Mouse (Mus musculus) forebrain, embryonic 15.5 days (tissue): ENCODE data around the gene Klhl20. TPM values are rescaled to one million over a fixed set of nuclear protein-coding genes. Genes with fewer than 3 reads are reported as not detected.
A peak's percentile ranks its signal among the peaks of the same experiment; 100 is the strongest.

Experiments used
- ATAC-seq: fragments of 200-750 bp; cut with Nextera tagmentation; replicated peaks from 2 replicates; pipeline ENCODE4 v1.8.0; 2017; ENCODE audit warnings: mild to moderate bottlenecking, moderate TSS enrichment, moderate library complexity
- H3K27ac ChIP-seq: fragments of 300-500 bp; sonication (generic); replicated peaks from 2 replicates; pipeline ENCODE4 v1.5.1; 2015; ENCODE audit warnings: mild to moderate bottlenecking, inconsistent platforms
- H3K27me3 ChIP-seq: fragments of 300-500 bp; sonication (generic); 2 replicates; pipeline ENCODE4 v1.6.1; 2015; ENCODE audit warnings: inconsistent platforms
- H3K36me3 ChIP-seq: fragments of 300-500 bp; sonication (generic); 2 replicates; pipeline ENCODE4 v1.6.1; 2015; ENCODE audit warnings: mild to moderate bottlenecking, inconsistent platforms
- H3K4me1 ChIP-seq: fragments of 300-500 bp; sonication (generic); 2 replicates; pipeline ENCODE4 v1.6.1; 2015; ENCODE audit warnings: inconsistent platforms
- H3K4me2 ChIP-seq: fragments of 300-500 bp; sonication (generic); replicated peaks from 2 replicates; pipeline ENCODE4 v1.6.1; 2015; ENCODE audit warnings: mild to moderate bottlenecking, inconsistent platforms
- H3K4me3 ChIP-seq: fragments of 300-500 bp; sonication (generic); 2 replicates; pipeline ENCODE4 v1.5.1; 2015; ENCODE audit warnings: mild to moderate bottlenecking, inconsistent platforms
- H3K9ac ChIP-seq: fragments of 300-500 bp; sonication (generic); replicated peaks from 2 replicates; pipeline ENCODE4 v1.6.1; 2015; ENCODE audit warnings: mild to moderate bottlenecking, inconsistent platforms
- H3K9me3 ChIP-seq: fragments of 300-500 bp; sonication (generic); 2 replicates; pipeline ENCODE4 v1.6.1; 2016; ENCODE audit warnings: inconsistent platforms
- WGBS: fragments of 180-500 bp; shearing (Covaris S2); methylation state at CpG from one replicate; pipeline ENCODE4 v1.1.7; 2015; ENCODE audit warnings: mixed read lengths; 5-methylcytosine and 5-hydroxymethylcytosine counted together
- polyA plus RNA-seq: library from polyadenylated mRNA; unstranded; fragments of >200 nt; fragmentation: Nextera tagmentation; extraction: Ambion mirVana; gene quantifications from 2 replicates; pipeline ENCODE4 v1.2.1, GENCODE M21; 2015

Klhl20 gene
- polyA plus RNA-seq, 1 experiment from 2014 or later, result 18.9 TPM

DNA sequence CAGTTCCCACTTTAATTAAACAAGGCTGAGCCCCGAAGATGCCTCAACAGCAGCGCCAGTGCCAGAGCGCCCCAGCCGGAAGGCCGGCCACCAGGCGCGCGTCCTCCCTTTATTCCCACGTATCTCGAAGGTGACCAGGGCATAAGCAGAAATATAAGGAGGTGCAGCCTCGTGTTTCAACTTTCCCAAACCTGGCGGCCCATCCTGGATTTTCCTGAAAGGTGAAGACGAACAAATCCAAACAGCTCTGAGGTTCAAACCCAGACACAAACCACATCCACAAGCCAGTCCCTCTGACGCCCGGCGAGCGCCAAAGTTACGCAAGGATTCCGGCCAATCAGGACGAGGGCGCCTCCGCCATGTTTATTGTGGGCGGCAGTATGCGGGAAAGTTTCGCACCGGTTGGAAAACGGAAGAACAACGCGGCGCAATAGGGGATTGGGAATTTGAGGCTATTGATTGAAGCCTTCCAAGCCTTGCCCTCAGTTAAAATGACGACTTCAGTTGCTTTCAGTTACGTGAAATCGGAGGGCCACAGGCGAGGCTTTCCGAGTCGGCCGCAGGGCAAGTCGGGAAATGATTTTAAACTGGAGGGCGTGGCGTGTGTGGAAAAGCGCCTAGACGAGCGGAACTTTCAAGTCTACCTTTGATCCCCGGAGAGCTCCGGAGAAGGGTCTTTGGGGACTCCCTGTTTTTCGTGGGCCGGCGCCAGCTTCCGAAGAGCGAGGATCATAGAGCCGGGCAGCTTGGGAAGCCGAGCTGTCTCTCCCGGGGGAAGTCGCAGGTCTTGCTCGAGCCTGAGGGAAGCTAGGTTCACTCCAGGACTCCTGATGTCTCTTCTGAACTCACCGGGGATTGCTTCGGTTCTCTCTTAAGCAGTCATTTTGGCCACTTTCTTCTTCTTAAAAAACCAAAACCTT lies 60.7 kb downstream of the Klhl20 start, which contains the start of the genes Dars2 and Cenpl:
Gene Dars2 (minus strand): TSS at position 307 of the 920 bp plus-strand sequence.
Gene Cenpl (plus strand): TSS at position 362 of the 920 bp plus-strand sequence.
- peak within 1 kb of the TSS; percentile 76 for H3K4me3 ChIP-seq
- no peaks in the 10 kb centered on the region for H3K9me3 ChIP-seq
- peak; percentile 99 for ATAC-seq
- peaks cover 42% of the 10 kb centered on the region for H3K4me1 ChIP-seq
- H3K4me2 ChIP-seq, result peak within 1 kb of the TSS; percentile 90
- under 1% methylated on average over 57 of the region's 57 CpGs for WGBS
- H3K27me3 ChIP-seq, result no peaks in the 10 kb centered on the region
- H3K27ac ChIP-seq, result peak within 1 kb of the TSS; percentile 79
- H3K36me3 ChIP-seq, result no peaks in the 10 kb centered on the region
- peak within 1 kb of the TSS; percentile 81 for H3K9ac ChIP-seq

GRCm38 (mm10) chr1:161063351-161063750 lies 68.0 kb downstream of the Klhl20 start:
- WGBS, result 90% methylated on average over 1 of the region's 1 CpGs
- no peak overlapping the region for H3K4me3 ChIP-seq
- no peak overlapping the region for H3K4me2 ChIP-seq
- no peak for ATAC-seq
- H3K9ac ChIP-seq, result no peak overlapping the region
- no peaks in the 10 kb centered on the region for H3K27me3 ChIP-seq
- no peaks in the 10 kb centered on the region for H3K4me1 ChIP-seq
- peaks cover 14% of the 10 kb centered on the region for H3K36me3 ChIP-seq
- no peak overlapping the region for H3K27ac ChIP-seq
- no peaks in the 10 kb centered on the region for H3K9me3 ChIP-seq

DNA sequence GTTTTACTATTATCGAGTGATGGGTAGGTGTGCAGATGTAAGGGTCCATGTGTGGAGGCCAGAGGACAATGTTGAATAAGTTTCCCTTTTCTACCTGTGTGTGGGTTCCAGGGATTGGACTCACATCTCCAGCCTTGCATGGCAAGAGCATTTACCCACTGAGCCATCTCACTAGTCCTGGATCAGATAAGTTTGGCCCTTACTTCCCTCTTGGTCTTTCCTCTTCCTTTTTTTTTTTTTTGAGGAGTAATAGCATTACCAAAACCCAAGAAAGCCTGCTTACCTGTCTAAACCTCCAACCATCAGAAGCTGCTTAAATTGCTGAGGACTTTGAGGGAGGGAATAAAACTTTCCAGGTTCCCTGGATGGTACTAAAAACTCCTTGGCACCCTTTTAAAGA lies 74.1 kb downstream of the Klhl20 start:
- Histone ChIP-seq H3K9me3 (no peaks in the 10 kb centered on the region), H3K4me3 (no peak overlapping the region), H3K27me3 (no peaks in the 10 kb centered on the region), H3K9ac (no peak overlapping the region), H3K27ac (no peak overlapping the region), H3K4me2 (no peak overlapping the region), H3K36me3 (peaks cover 27% of the 10 kb centered on the region), H3K4me1 (no peaks in the 10 kb centered on the region)
- no peak for ATAC-seq
- 100% methylated on average over 1 of the region's 1 CpGs for WGBS

DNA sequence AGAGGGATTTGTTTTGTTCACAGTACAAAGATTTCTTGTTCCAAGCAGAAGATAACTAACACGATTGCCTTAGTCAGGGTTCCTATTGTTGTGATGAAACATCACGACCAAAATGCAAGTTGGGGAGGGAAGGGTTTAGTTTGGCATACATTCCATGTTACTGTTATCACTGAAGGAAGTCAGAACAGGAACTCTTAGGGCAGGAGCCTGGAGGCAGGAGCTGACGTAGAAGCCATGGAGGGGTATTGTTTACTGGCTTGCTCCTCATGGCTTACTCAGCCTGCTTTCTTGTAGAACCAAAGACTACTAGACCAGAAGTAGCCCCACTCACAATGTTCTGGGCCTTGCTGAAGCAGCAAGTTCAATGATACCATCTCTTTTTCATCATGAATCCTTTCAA lies 84.3 kb downstream of the Klhl20 start:
- Histone ChIP-seq H3K36me3 (peaks cover 45% of the 10 kb centered on the region), H3K4me2 (no peak overlapping the region), H3K27me3 (no peaks in the 10 kb centered on the region), H3K9ac (no peak overlapping the region), H3K4me1 (no peaks in the 10 kb centered on the region), H3K27ac (no peak overlapping the region), H3K4me3 (no peak overlapping the region), H3K9me3 (no peaks in the 10 kb centered on the region)
- no peak for ATAC-seq
- WGBS, result 86% methylated on average over 3 of the region's 3 CpGs

GRCm38 (mm10) chr1:161041261-161042020 lies 89.9 kb downstream of the Klhl20 start:
- H3K4me2 ChIP-seq, result no peak overlapping the region
- no peak overlapping the region for H3K9ac ChIP-seq
- H3K27me3 ChIP-seq, result no peaks in the 10 kb centered on the region
- H3K4me3 ChIP-seq, result no peak overlapping the region
- no peak for ATAC-seq
- H3K4me1 ChIP-seq, result peaks cover 18% of the 10 kb centered on the region
- peaks cover 65% of the 10 kb centered on the region for H3K36me3 ChIP-seq
- WGBS, result 93% methylated on average over 7 of the region's 7 CpGs
- no peaks in the 10 kb centered on the region for H3K9me3 ChIP-seq
- H3K27ac ChIP-seq, result no peak overlapping the region

GRCm38 (mm10) chr1:161040855-161041254 lies 90.5 kb downstream of the Klhl20 start:
- Histone ChIP-seq H3K4me1 (peaks cover 19% of the 10 kb centered on the region), H3K9me3 (no peaks in the 10 kb centered on the region), H3K9ac (no peak overlapping the region), H3K27me3 (no peaks in the 10 kb centered on the region), H3K27ac (no peak overlapping the region; the same call in 1 of the 2 replicates), H3K36me3 (peaks cover 60% of the 10 kb centered on the region), H3K4me3 (no peak overlapping the region), H3K4me2 (no peak overlapping the region)
- ATAC-seq, result no peak

- H3K4me1 ChIP-seq, result peaks cover 19% of the 10 kb centered on the region
- ATAC-seq, result no peak
- no peaks in the 10 kb centered on the region for H3K9me3 ChIP-seq
- no peaks in the 10 kb centered on the region for H3K27me3 ChIP-seq
- peaks cover 58% of the 10 kb centered on the region for H3K36me3 ChIP-seq
- no peak overlapping the region for H3K4me2 ChIP-seq
- WGBS, result 63% methylated on average over 1 of the region's 1 CpGs
- H3K27ac ChIP-seq, result peak overlapping the region; percentile 52
- H3K4me3 ChIP-seq, result no peak overlapping the region
- no peak overlapping the region for H3K9ac ChIP-seq
Observed at GRCm38 (mm10) chr1:161040426-161040770, 90.9 kb downstream of the Klhl20 start.

- no peak overlapping the region for H3K4me3 ChIP-seq
- H3K9me3 ChIP-seq, result no peaks in the 10 kb centered on the region
- no peak overlapping the region for H3K4me2 ChIP-seq
- H3K27ac ChIP-seq, result peak overlapping the region; percentile 52
- H3K27me3 ChIP-seq, result no peaks in the 10 kb centered on the region
- no peak overlapping the region for H3K9ac ChIP-seq
- H3K36me3 ChIP-seq, result peaks cover 53% of the 10 kb centered on the region
- 0 out of 2 replicates have a peak, but pooled peaks have one; percentile 7 for ATAC-seq
- WGBS, result 11% methylated on average over 3 of the region's 3 CpGs
- peaks cover 19% of the 10 kb centered on the region for H3K4me1 ChIP-seq
Observed at GRCm38 (mm10) chr1:161039741-161040425, 91.4 kb downstream of the Klhl20 start.

DNA sequence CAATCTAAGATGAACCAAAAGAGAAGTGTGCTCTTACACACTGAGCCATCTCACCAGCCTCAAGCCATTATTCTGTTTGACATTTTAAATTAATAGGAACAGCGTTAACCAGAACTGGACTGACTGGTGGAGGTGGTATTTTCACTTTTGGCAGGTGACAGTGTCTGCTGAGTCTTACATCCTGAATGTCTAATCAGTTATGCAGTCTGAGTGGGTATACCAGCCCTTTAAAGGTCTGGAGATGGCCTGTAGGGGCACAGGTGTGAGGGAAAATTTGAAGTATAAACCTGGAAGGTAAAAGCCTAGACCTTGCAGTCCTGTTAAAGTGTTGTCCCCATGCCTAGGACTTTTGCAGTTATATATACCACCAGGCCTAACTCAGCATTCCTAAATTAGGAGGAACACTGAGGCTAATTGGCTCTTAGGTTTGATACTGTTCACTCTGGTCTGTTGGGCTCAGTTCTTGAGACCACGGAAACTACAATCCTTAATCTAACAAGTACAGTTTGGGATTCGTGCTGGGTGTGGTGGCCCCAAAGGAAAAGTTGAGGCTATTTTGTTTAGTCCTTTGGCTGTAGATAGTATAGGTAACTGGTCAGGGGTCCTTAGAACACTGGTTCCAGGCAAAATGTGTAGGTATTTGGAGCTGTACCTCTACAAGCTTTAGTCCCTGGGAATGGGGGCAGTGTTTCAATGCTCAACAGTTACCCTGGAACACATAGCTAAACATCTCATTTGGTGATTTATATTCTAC lies 92.2 kb downstream of the Klhl20 start:
- H3K36me3 ChIP-seq, result peaks cover 51% of the 10 kb centered on the region
- H3K27ac ChIP-seq, result peak overlapping the region; percentile 52; the same call in 1 of the 2 replicates
- H3K9ac ChIP-seq, result no peak overlapping the region
- H3K27me3 ChIP-seq, result no peaks in the 10 kb centered on the region
- WGBS, result 9% methylated on average over 3 of the region's 3 CpGs
- H3K4me3 ChIP-seq, result no peak overlapping the region
- H3K4me2 ChIP-seq, result no peak overlapping the region
- H3K9me3 ChIP-seq, result no peaks in the 10 kb centered on the region
- ATAC-seq, result no peak
- H3K4me1 ChIP-seq, result peaks cover 19% of the 10 kb centered on the region
